Mouse (Mus musculus) liver, embryonic 15.5 days (tissue): Measurements from ENCODE around the gene Slc6a20a. TPM values are rescaled to one million over a fixed set of nuclear protein-coding genes. Genes with fewer than 3 reads are reported as not detected.

Experiments
- ATAC-seq: fragments of 200-750 bp; cut with Nextera tagmentation; 2 replicates; pipeline ENCODE4 v1.8.0; 2017; ENCODE audit warnings: moderate number of reproducible peaks, mild to moderate bottlenecking, moderate library complexity; ENCODE audit not compliant: insufficient read depth
- H3K27ac ChIP-seq: fragments of 300-500 bp; sonication (generic); replicated peaks from 2 replicates; pipeline ENCODE4 v1.5.1; 2015; ENCODE audit warnings: mild to moderate bottlenecking, inconsistent platforms
- H3K27me3 ChIP-seq: fragments of 300-500 bp; sonication (generic); 2 replicates; pipeline ENCODE4 v1.6.1; 2015; ENCODE audit warnings: mild to moderate bottlenecking, inconsistent platforms
- H3K36me3 ChIP-seq: fragments of 300-500 bp; sonication (generic); replicated peaks from 2 replicates; pipeline ENCODE4 v1.6.1; 2015; ENCODE audit warnings: moderate library complexity, mild to moderate bottlenecking, inconsistent platforms
- H3K4me1 ChIP-seq: fragments of 300-500 bp; sonication (generic); replicated peaks from 2 replicates; pipeline ENCODE4 v1.6.1; 2015; ENCODE audit warnings: inconsistent platforms
- H3K4me2 ChIP-seq: fragments of 300-500 bp; sonication (generic); 2 replicates; pipeline ENCODE4 v1.6.1; 2015; ENCODE audit warnings: moderate library complexity, mild to moderate bottlenecking, inconsistent platforms
- H3K4me3 ChIP-seq: fragments of 300-500 bp; sonication (generic); replicated peaks from 2 replicates; pipeline ENCODE4 v1.5.1; 2015; ENCODE audit warnings: mild to moderate bottlenecking, inconsistent platforms
- H3K9ac ChIP-seq: fragments of 300-500 bp; sonication (generic); 2 replicates; pipeline ENCODE4 v1.6.1; 2015; ENCODE audit warnings: moderate library complexity, mild to moderate bottlenecking, inconsistent platforms
- H3K9me3 ChIP-seq: fragments of 300-500 bp; sonication (generic); replicated peaks from 2 replicates; pipeline ENCODE4 v1.6.1; 2016; ENCODE audit warnings: inconsistent platforms
- WGBS: fragments of 180-500 bp; shearing (Covaris S2); methylation state at CpG from one replicate; pipeline ENCODE4 v1.1.7; 2015; ENCODE audit warnings: mixed read lengths; ENCODE audit not compliant: insufficient replicate concordance; 5-methylcytosine and 5-hydroxymethylcytosine counted together
- polyA plus RNA-seq: library from polyadenylated mRNA; unstranded; fragments of >200 nt; fragmentation: Nextera tagmentation; extraction: Ambion mirVana; gene quantifications from 2 replicates; pipeline ENCODE4 v1.2.1, GENCODE M21; 2015

Slc6a20a gene
- 3.6 and 3.7 TPM in 2 replicates for polyA plus RNA-seq

DNA sequence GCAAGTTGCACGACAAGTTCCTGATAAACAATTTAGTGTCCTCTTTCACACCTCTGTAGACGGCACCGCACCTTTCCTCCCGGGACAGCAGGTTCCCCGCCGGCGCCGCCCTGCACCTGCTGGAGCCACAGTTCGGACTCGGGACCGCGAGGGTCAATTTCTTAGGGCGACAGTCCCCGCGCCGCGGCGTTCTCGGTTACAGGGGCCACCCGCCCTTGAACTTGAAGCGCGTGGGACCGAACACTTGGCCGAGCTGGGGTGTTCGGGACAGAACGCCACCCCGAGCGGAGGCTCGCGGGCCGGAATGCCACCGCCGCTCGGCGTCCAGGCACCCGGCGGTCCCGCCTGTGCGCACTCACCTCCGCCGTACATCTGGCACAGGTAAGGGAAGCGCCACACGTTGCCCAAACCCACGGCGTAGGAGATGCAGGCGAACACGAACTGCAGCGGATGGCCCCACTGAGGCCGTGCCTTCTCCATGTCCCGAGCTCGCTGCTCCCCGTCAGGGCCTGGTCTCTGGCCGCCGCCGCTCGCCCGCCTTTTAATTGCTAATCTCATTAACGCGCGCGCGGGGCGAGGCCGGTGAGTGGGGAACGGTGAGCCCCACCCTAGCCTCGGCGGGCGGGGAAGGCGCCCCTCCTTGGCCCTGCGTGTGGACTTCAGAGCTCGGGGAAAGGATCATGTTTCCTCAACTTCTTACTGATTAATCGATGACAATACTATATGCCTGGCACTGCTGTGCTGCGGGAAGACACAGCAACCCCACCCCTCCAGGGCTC, at the start of gene Slc6a20a, which contains the start of gene Ccr9:
Slc6a20a (minus strand) TSS at position 559 of the 779 bp plus-strand sequence.
Ccr9 (plus strand) TSS at position 113 of the 779 bp plus-strand sequence.
- H3K9ac ChIP-seq, result peak within 1 kb of the TSS; percentile 70
- peak within 1 kb of the TSS; percentile 91 for H3K4me2 ChIP-seq
- H3K27ac ChIP-seq, result peak within 1 kb of the TSS; percentile 51
- H3K4me3 ChIP-seq, result peak within 1 kb of the TSS; percentile 75
- H3K27me3 ChIP-seq, result peaks cover 91% of the 10 kb centered on the region
- no peaks in the 10 kb centered on the region for H3K9me3 ChIP-seq
- H3K36me3 ChIP-seq, result no peaks in the 10 kb centered on the region
- peak; percentile 96 for ATAC-seq
- H3K4me1 ChIP-seq, result peaks cover 25% of the 10 kb centered on the region
- under 1% methylated on average over 73 of the region's 73 CpGs for WGBS

GRCm38 (mm10) chr9:123722737-123723493, 44.2 kb upstream of the Slc6a20a start:
- Histone ChIP-seq H3K4me2 (no peak overlapping the region), H3K9ac (no peak overlapping the region), H3K27me3 (peaks cover 16% of the 10 kb centered on the region; the same call in 1 of the 2 replicates), H3K27ac (no peak overlapping the region), H3K36me3 (no peaks in the 10 kb centered on the region), H3K4me3 (no peak overlapping the region), H3K4me1 (peaks cover 2% of the 10 kb centered on the region), H3K9me3 (no peaks in the 10 kb centered on the region)
- no peak for ATAC-seq
- WGBS, result 46% methylated on average over 2 of the region's 2 CpGs

GRCm38 (mm10) chr9:123717186-123718008, 38.7 kb upstream of the Slc6a20a start, which contains the start of gene Lztfl1:
Gene Lztfl1, minus strand, starts transcription at chr9:123717697.
- Histone ChIP-seq H3K9me3 (no peaks in the 10 kb centered on the region), H3K27me3 (peaks cover 9% of the 10 kb centered on the region; the same call in 1 of the 2 replicates), H3K27ac (peak within 1 kb of the TSS; percentile 86), H3K4me2 (peak within 1 kb of the TSS; percentile 89), H3K9ac (peak within 1 kb of the TSS; percentile 78), H3K4me1 (peaks cover 12% of the 10 kb centered on the region), H3K36me3 (no peaks in the 10 kb centered on the region), H3K4me3 (peak within 1 kb of the TSS; percentile 89)
- WGBS, result under 1% methylated on average over 54 of the region's 55 CpGs
- peak; percentile 99 for ATAC-seq

- Histone ChIP-seq H3K9me3 (no peaks in the 10 kb centered on the region), H3K36me3 (peaks cover 3% of the 10 kb centered on the region; the same call in 1 of the 2 replicates), H3K4me2 (peak overlapping the region; percentile 89), H3K9ac (no peak overlapping the region; the same call in 1 of the 2 replicates), H3K4me1 (peaks cover 12% of the 10 kb centered on the region), H3K27me3 (peaks cover 6% of the 10 kb centered on the region; the same call in 1 of the 2 replicates), H3K4me3 (peak overlapping the region; percentile 89; the same call in 1 of the 2 replicates), H3K27ac (no peak overlapping the region)
- WGBS, result 57% methylated on average over 3 of the region's 3 CpGs
- no peak for ATAC-seq
Observed at GRCm38 (mm10) chr9:123716301-123716700, 37.6 kb upstream of the Slc6a20a start.

- WGBS, result 67% methylated on average over 2 of the region's 2 CpGs
- Histone ChIP-seq H3K36me3 (peaks cover 19% of the 10 kb centered on the region), H3K4me3 (no peak overlapping the region), H3K27me3 (no peaks in the 10 kb centered on the region), H3K9me3 (no peaks in the 10 kb centered on the region), H3K4me1 (peaks cover 14% of the 10 kb centered on the region), H3K27ac (no peak overlapping the region), H3K4me2 (no peak overlapping the region), H3K9ac (no peak overlapping the region)
- no peak for ATAC-seq
Observed at GRCm38 (mm10) chr9:123713111-123713510, 34.4 kb upstream of the Slc6a20a start.

- no peak for ATAC-seq
- Histone ChIP-seq H3K27me3 (no peaks in the 10 kb centered on the region), H3K4me3 (no peak overlapping the region), H3K27ac (no peak overlapping the region), H3K9me3 (no peaks in the 10 kb centered on the region), H3K9ac (no peak overlapping the region), H3K4me2 (no peak overlapping the region), H3K36me3 (peaks cover 33% of the 10 kb centered on the region), H3K4me1 (0 out of 2 replicates have a peak, but pooled peaks cover 2% of the 10 kb centered on the region)
- 43% methylated on average over 2 of the region's 2 CpGs for WGBS
Observed at GRCm38 (mm10) chr9:123709226-123709625, 30.5 kb upstream of the Slc6a20a start.

DNA sequence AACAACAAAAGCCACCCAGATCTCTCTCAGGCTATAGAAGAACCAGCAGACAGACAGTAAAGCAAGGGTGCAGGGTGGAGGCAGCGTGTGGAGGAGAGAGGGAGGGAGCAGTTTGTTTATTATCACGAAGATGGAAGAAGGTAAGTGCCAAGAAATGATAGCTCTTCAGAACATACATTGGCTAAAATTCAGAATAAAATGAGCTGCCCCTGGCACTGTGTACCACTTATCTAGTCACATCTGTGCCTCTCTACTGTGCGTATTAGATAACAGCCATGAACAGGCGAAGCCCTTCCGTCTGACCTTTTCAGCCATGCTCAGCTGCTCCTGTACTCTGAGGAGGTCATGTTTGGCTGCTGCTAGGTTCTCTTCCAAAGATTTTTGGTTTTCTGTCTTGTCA, 23.1 kb upstream of the Slc6a20a start:
- peak overlapping the region; percentile 80 for H3K27ac ChIP-seq
- no peaks in the 10 kb centered on the region for H3K9me3 ChIP-seq
- no peaks in the 10 kb centered on the region for H3K27me3 ChIP-seq
- ATAC-seq, result peak; percentile 99
- H3K4me3 ChIP-seq, result no peak overlapping the region
- WGBS, result 23% methylated on average over 5 of the region's 5 CpGs
- peak overlapping the region; percentile 49 for H3K4me2 ChIP-seq
- peaks cover 29% of the 10 kb centered on the region for H3K36me3 ChIP-seq
- no peak overlapping the region for H3K9ac ChIP-seq
- H3K4me1 ChIP-seq, result peaks cover 28% of the 10 kb centered on the region

- H3K9me3 ChIP-seq, result no peaks in the 10 kb centered on the region
- WGBS, result 73% methylated on average over 3 of the region's 3 CpGs
- H3K4me3 ChIP-seq, result no peak overlapping the region
- no peak overlapping the region for H3K27ac ChIP-seq
- no peaks in the 10 kb centered on the region for H3K27me3 ChIP-seq
- peaks cover 8% of the 10 kb centered on the region for H3K4me1 ChIP-seq
- ATAC-seq, result no peak
- no peak overlapping the region for H3K4me2 ChIP-seq
- peaks cover 10% of the 10 kb centered on the region for H3K36me3 ChIP-seq
- no peak overlapping the region for H3K9ac ChIP-seq
Observed at GRCm38 (mm10) chr9:123695634-123696302, 17.1 kb upstream of the Slc6a20a start.

DNA sequence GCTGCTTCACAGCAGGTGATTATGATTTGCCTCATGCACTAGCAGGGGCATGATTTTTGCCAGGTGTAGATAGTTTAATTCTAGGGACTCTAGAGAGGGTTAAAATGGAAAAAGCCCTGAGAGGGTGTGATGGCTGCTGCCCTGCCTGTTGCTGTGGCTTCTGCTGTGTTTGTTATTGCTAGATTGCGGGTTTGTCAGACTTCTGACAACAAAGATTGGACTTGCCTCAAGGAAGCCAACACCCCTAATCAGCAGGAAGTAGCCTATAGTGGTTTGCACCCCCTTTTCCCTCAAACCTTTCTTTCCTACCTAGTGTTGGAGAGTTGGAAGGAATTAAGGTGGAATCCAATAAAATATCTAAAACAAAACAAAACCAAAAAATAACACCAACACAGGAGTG, 9.5 kb upstream of the Slc6a20a start:
- Histone ChIP-seq H3K9ac (no peak overlapping the region), H3K9me3 (no peaks in the 10 kb centered on the region), H3K27me3 (peaks cover 8% of the 10 kb centered on the region; the same call in 1 of the 2 replicates), H3K27ac (no peak overlapping the region), H3K36me3 (no peaks in the 10 kb centered on the region), H3K4me2 (no peak overlapping the region), H3K4me3 (no peak overlapping the region), H3K4me1 (no peaks in the 10 kb centered on the region)
- no peak for ATAC-seq
- 19% methylated on average over 1 of the region's 1 CpGs for WGBS

DNA sequence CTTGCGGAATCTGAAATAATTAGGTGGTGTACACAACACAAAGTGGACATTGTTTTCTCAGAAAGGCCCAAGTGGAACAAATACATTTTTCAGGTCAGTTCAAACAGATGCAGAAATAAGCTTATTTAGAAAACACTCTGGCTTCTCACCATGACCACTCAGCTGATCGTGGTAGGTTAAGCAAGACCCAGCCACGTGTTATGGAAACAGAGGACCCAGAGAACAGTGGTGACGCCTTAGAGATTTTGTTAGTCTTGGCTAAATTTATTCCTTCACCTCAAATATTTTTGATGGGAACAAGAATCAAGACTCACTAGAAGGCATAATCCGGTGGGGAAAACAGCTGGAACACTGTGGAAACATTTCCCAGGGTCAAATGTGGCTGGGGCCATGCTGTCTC, 7.5 kb upstream of the Slc6a20a start:
- ATAC-seq, result no peak
- Histone ChIP-seq H3K36me3 (no peaks in the 10 kb centered on the region), H3K4me1 (no peaks in the 10 kb centered on the region), H3K9me3 (no peaks in the 10 kb centered on the region), H3K9ac (no peak overlapping the region), H3K4me3 (no peak overlapping the region), H3K4me2 (no peak overlapping the region), H3K27ac (no peak overlapping the region), H3K27me3 (peaks cover 26% of the 10 kb centered on the region)
- WGBS, result 71% methylated on average over 5 of the region's 5 CpGs
